In the genomic region with DNA sequence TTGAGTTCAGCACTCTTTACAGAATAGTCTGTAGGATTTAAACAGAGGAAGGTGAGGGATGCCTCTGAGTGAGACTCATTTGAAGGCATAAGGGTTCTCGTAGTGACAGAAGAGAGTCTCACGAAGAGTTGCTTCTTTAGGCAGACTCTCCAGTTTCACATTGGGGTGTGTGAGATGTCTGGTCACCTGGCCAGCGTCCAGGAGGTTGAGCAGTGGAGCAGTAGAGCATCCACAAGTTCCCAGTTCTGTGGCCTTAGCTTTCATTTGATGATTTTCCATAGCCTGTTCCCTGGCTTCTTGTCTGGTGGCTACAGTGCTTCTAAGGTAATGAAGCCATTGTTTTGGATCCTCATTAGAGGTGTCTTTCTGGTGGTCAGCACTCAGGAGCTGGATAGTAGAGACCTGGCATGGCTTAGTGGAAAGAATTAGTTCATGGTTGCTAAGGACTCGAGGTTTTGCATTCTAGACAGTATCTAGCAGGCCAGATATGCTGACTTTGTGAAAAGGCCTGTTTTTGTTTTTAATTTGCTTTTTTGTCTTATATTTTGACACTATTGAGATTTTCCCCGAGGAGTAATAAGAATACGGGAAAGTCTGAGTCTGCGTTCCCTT, we compare ENCODE assay signal across 16 mouse cellular contexts. TPM values are rescaled to one million over a fixed set of nuclear protein-coding genes. Genes with fewer than 3 reads are reported as not detected.
A peak's percentile ranks its signal among the peaks of the same experiment; 100 is the strongest.
DNase-seq lines count a peak whose midpoint lies in the region; ATAC-seq and TF ChIP-seq lines count a peak whose summit lies in the region.
"Had no signal": no experiment of that assay in that cellular context is flagged by ENCODE, and none has a peak within 500 bp of the region (broad histone marks: within the 10 kb centered on the region; RNA-seq: fewer than 3 reads in every experiment).

No protein-coding gene starts in this region.

- TF ChIP-seq POLR2A in kidney, adult 2 months (IDR thresholded peaks at IDR 0.05; ENCODE audit: low read depth, low read length), result no peak

- no peak overlapping the region for H3K4me3 ChIP-seq in kidney, adult 2 months (ENCODE audit: insufficient read depth, low read depth, low read length)
- no peak overlapping the region for H3K4me3 ChIP-seq in midbrain, embryonic 14.5 days (replicated peaks; ENCODE audit: low read depth, low read length)
- no peak overlapping the region for H3K4me3 ChIP-seq in midbrain, embryonic 16.5 days (ENCODE audit: low read depth, low read length)
- H3K4me3 ChIP-seq in kidney, postnatal 0 days (replicated peaks; ENCODE audit: low read depth, low read length), result no peak overlapping the region
- no peak overlapping the region for H3K4me3 ChIP-seq in heart, embryonic 10.5 days
- H3K4me3 ChIP-seq: embryonic facial prominence, embryonic 12.5 days; forebrain, embryonic 10.5 days; hindbrain, embryonic 15.5 days; liver, embryonic 15.5 days; midbrain, embryonic 13.5 days; neural tube, embryonic 12.5 days had no signal

- peak; percentile 31 for DNase-seq in kidney, adult 2 months
- DNase-seq in kidney, adult 18-20 months, result no peak
- DNase-seq in midbrain, embryonic 14.5 days, result peak; percentile 4
- DNase-seq in kidney, postnatal 0 days (ENCODE audit: low spot score), result no peak
- DNase-seq in heart, embryonic 10.5 days (ENCODE audit: low spot score), result no peak
- DNase-seq: right cerebral cortex, postnatal 25 days had no signal

- ATAC-seq in midbrain, embryonic 14.5 days (ENCODE audit: low FRiP score, low TSS enrichment), result no peak
- ATAC-seq in midbrain, embryonic 16.5 days, result no peak
- no peak for ATAC-seq in kidney, postnatal 0 days (replicated peaks; ENCODE audit: low FRiP score, low read depth)
- no peak for ATAC-seq in megakaryocyte, adult 5-6 weeks (ENCODE audit: poor library complexity, severe bottlenecking)
- ATAC-seq: midbrain, embryonic 13.5 days; Patski had no signal

- no peaks in the 10 kb centered on the region for H3K9me3 ChIP-seq in midbrain, embryonic 14.5 days (ENCODE audit: control insufficient read depth, low read length)
- H3K9me3 ChIP-seq in midbrain, embryonic 16.5 days (replicated peaks; ENCODE audit: control insufficient read depth, low read length, poor library complexity, severe bottlenecking), result no peaks in the 10 kb centered on the region
- no peaks in the 10 kb centered on the region for H3K9me3 ChIP-seq in kidney, postnatal 0 days (replicated peaks; ENCODE audit: low read length)
- H3K9me3 ChIP-seq in heart, embryonic 10.5 days, result no peaks in the 10 kb centered on the region
- H3K9me3 ChIP-seq: embryonic facial prominence, embryonic 12.5 days; forebrain, embryonic 10.5 days; hindbrain, embryonic 15.5 days; liver, embryonic 15.5 days; midbrain, embryonic 13.5 days; neural tube, embryonic 12.5 days had no signal

- H3K36me3 ChIP-seq in kidney, adult 2 months (ENCODE audit: control insufficient read depth, insufficient read depth, low read length), result no peaks in the 10 kb centered on the region
- H3K36me3 ChIP-seq in midbrain, embryonic 14.5 days (ENCODE audit: control insufficient read depth, insufficient read depth, low read length), result peaks cover 4% of the 10 kb centered on the region; the same call in 1 of the 2 replicates
- peaks cover 6% of the 10 kb centered on the region; the same call in 1 of the 2 replicates for H3K36me3 ChIP-seq in midbrain, embryonic 16.5 days (ENCODE audit: control insufficient read depth, insufficient read depth, low read length)
- H3K36me3 ChIP-seq in kidney, postnatal 0 days (ENCODE audit: insufficient read depth, low read length), result 0 out of 2 replicates have a peak, but pooled peaks cover 3% of the 10 kb centered on the region
- peaks cover 11% of the 10 kb centered on the region for H3K36me3 ChIP-seq in heart, embryonic 10.5 days

- no peak overlapping the region for H3K27ac ChIP-seq in kidney, adult 2 months (ENCODE audit: insufficient read depth, low read depth, low read length)
- no peak overlapping the region for H3K27ac ChIP-seq in midbrain, embryonic 14.5 days (replicated peaks; ENCODE audit: low read depth, low read length)
- H3K27ac ChIP-seq in midbrain, embryonic 16.5 days (ENCODE audit: low read length), result no peak overlapping the region
- peak overlapping the region; percentile 25; the same call in 1 of the 2 replicates for H3K27ac ChIP-seq in kidney, postnatal 0 days
- no peak overlapping the region for H3K27ac ChIP-seq in heart, embryonic 10.5 days
- H3K27ac ChIP-seq: embryonic facial prominence, embryonic 12.5 days; hindbrain, embryonic 15.5 days; macrophage; midbrain, embryonic 13.5 days; neural tube, embryonic 12.5 days had no signal

- TF ChIP-seq CTCF in kidney, adult 2 months (conservative IDR thresholded peaks at IDR 0.05; ENCODE audit: insufficient read depth, insufficient read length, low read depth, low read length), result no peak
- no peak for TF ChIP-seq CTCF in kidney, postnatal 0 days (IDR thresholded peaks at IDR 0.05; ENCODE audit: low read depth)

- no peak overlapping the region for H3K4me2 ChIP-seq in midbrain, embryonic 14.5 days (ENCODE audit: low read length)
- no peak overlapping the region for H3K4me2 ChIP-seq in midbrain, embryonic 16.5 days (ENCODE audit: low read length)
- no peak overlapping the region for H3K4me2 ChIP-seq in kidney, postnatal 0 days (ENCODE audit: low read length)
- H3K4me2 ChIP-seq: embryonic facial prominence, embryonic 12.5 days; hindbrain, embryonic 15.5 days; liver, embryonic 15.5 days; midbrain, embryonic 13.5 days; neural tube, embryonic 12.5 days had no signal

- WGBS in kidney, adult 2 months, result 78% methylated on average over 7 of the region's 7 CpGs
- WGBS in midbrain, embryonic 14.5 days, result 92% methylated on average over 7 of the region's 7 CpGs
- 87% methylated on average over 7 of the region's 7 CpGs for WGBS in midbrain, embryonic 16.5 days
- 73% methylated on average over 7 of the region's 7 CpGs for WGBS in kidney, postnatal 0 days
- 87% methylated on average over 7 of the region's 7 CpGs for WGBS in heart, embryonic 10.5 days

- H3K9ac ChIP-seq in midbrain, embryonic 14.5 days (replicated peaks; ENCODE audit: low read length), result no peak overlapping the region
- no peak overlapping the region for H3K9ac ChIP-seq in midbrain, embryonic 16.5 days (ENCODE audit: low read depth, low read length)
- no peak overlapping the region for H3K9ac ChIP-seq in kidney, postnatal 0 days (ENCODE audit: low read depth, low read length)
- H3K9ac ChIP-seq: embryonic facial prominence, embryonic 12.5 days; hindbrain, embryonic 15.5 days; liver, embryonic 15.5 days; midbrain, embryonic 13.5 days; neural tube, embryonic 12.5 days had no signal

- no peaks in the 10 kb centered on the region for H3K27me3 ChIP-seq in kidney, adult 2 months (replicated peaks; ENCODE audit: control insufficient read depth, insufficient read depth, low read length)
- no peaks in the 10 kb centered on the region for H3K27me3 ChIP-seq in midbrain, embryonic 14.5 days (ENCODE audit: control insufficient read depth, insufficient read depth, low read length)
- no peaks in the 10 kb centered on the region for H3K27me3 ChIP-seq in midbrain, embryonic 16.5 days (ENCODE audit: control insufficient read depth, insufficient read depth, low read depth, low read length)
- no peaks in the 10 kb centered on the region for H3K27me3 ChIP-seq in kidney, postnatal 0 days (ENCODE audit: insufficient read depth, low read length)
- H3K27me3 ChIP-seq in heart, embryonic 10.5 days (ENCODE audit: insufficient read depth, poor library complexity, severe bottlenecking), result no peaks in the 10 kb centered on the region
- H3K27me3 ChIP-seq: embryonic facial prominence, embryonic 12.5 days; hindbrain, embryonic 15.5 days; liver, embryonic 15.5 days; midbrain, embryonic 13.5 days; neural tube, embryonic 12.5 days; Patski had no signal

- H3K4me1 ChIP-seq in kidney, adult 2 months (ENCODE audit: control insufficient read depth, insufficient read depth, low read length), result peaks cover 31% of the 10 kb centered on the region
- peaks cover 19% of the 10 kb centered on the region for H3K4me1 ChIP-seq in midbrain, embryonic 14.5 days (ENCODE audit: control insufficient read depth, insufficient read depth, low read length)
- H3K4me1 ChIP-seq in midbrain, embryonic 16.5 days (ENCODE audit: control insufficient read depth, insufficient read depth, low read length), result peaks cover 19% of the 10 kb centered on the region
- peaks cover 35% of the 10 kb centered on the region for H3K4me1 ChIP-seq in kidney, postnatal 0 days (replicated peaks; ENCODE audit: insufficient read depth, low read length)
- peaks cover 18% of the 10 kb centered on the region for H3K4me1 ChIP-seq in heart, embryonic 10.5 days

RNA-seq across cellular contexts. Expression of a gene that starts 33.8 kb away (rescaled TPM):
- polyA plus RNA-seq in kidney, adult 2 months (2012; rRNA removed), result 3.0 and 3.3 TPM in 2 replicates
- polyA plus RNA-seq in midbrain, embryonic 14.5 days (2014; fragmentation: Nextera tagmentation; extraction: Ambion mirVana), result 0.12 and 0.38 TPM in 2 replicates
- polyA plus RNA-seq in midbrain, embryonic 16.5 days (2015; fragmentation: Nextera tagmentation; extraction: Ambion mirVana), result 0.53 and 0.57 TPM in 2 replicates
- 0.98 and 1.3 TPM in 2 replicates for polyA plus RNA-seq in kidney, postnatal 0 days (2015; fragmentation: Nextera tagmentation; extraction: Ambion mirVana)
- 0.75 and 1.6 TPM in 2 replicates for total RNA-seq in megakaryocyte, adult 5-6 weeks (2015)
- 0.07 and 0.24 TPM in 2 replicates for total RNA-seq in megakaryocyte, adult 5-6 weeks (2017)
- polyA plus RNA-seq in heart, embryonic 10.5 days (2016; fragmentation: Nextera tagmentation; extraction: Ambion mirVana), result 0.28 and 0.31 TPM in 2 replicates
- polyA plus RNA-seq: macrophage, Patski had no signal

Comparison
In these comparisons a context has a peak if more than half of its experiments do, and no peak if none do; other contexts are left out.
1. DNase-seq: peak in kidney, adult 2 months (single experiment) and midbrain, embryonic 14.5 days (single experiment); none in kidney, adult 18-20 months (single experiment), kidney, postnatal 0 days (single experiment) and heart, embryonic 10.5 days (single experiment).